ENCODE assay signal across 28 mouse cellular contexts in the genomic region with DNA sequence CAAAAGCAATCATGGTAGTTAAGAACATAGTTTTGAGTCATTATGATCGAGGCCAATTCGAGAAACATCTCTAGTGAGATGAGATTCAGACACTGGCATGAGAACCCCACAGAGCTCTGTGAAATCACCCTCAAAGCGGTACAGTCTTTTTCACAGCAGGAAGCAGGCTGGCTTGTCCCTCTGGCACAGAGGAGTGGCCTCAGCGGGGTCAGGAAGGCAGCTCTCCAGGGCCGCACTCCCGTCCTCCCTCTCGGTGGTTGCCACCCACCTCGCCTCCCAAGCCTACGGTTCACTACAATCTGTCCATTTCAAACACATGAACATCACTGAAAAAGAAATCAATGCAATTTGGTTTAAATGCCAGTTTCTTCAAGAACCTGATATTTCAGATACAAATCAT. TPM values are rescaled to one million over a fixed set of nuclear protein-coding genes. Genes with fewer than 3 reads are reported as not detected.
"Had no signal": no experiment of that assay in that cellular context is flagged by ENCODE, and none has a peak within 500 bp of the region (broad histone marks: within the 10 kb centered on the region; RNA-seq: fewer than 3 reads in every experiment).

No protein-coding gene starts in this region.

- H3K27ac ChIP-seq: gastrocnemius, adult 2 months; heart, embryonic 10.5 days; hindbrain, embryonic 10.5 days; hindbrain, embryonic 12.5 days; hindbrain, embryonic 14.5 days; layer of hippocampus, adult 2 months; left cerebral cortex, adult 2 months; limb, embryonic 10.5 days; limb, embryonic 12.5 days; liver, embryonic 13.5 days had no signal

- DNase-seq: gastrocnemius, adult 2 months; gastrocnemius, postnatal 10 days; gastrocnemius, postnatal 25 days; heart, adult 18-20 months; heart, postnatal 10 days; heart, postnatal 4 days; kidney, adult 18-20 months; kidney, adult 8-10 months; kidney, postnatal 10 days; kidney, postnatal 25 days; kidney, postnatal 4 days; liver; liver, embryonic 13.5 days; liver, postnatal 0 days had no signal

- H3K9ac ChIP-seq: heart, embryonic 12.5 days; hindbrain, embryonic 12.5 days; hindbrain, embryonic 14.5 days; limb, embryonic 12.5 days; liver, embryonic 13.5 days; liver, embryonic 15.5 days had no signal

- H3K4me3 ChIP-seq: gastrocnemius, adult 2 months; heart, embryonic 10.5 days; heart, embryonic 12.5 days; hindbrain, embryonic 10.5 days; hindbrain, embryonic 12.5 days; layer of hippocampus, adult 2 months; left cerebral cortex, adult 2 months; limb, embryonic 10.5 days; limb, embryonic 12.5 days; liver, embryonic 13.5 days; liver, embryonic 15.5 days had no signal

- H3K27me3 ChIP-seq: heart, embryonic 12.5 days; hindbrain, embryonic 12.5 days; limb, embryonic 12.5 days; liver, embryonic 13.5 days; liver, embryonic 15.5 days had no signal

- ATAC-seq: hindbrain, embryonic 16.5 days; inflammation-experienced regulatory T-cells, adult 6 months; intestine, embryonic 16.5 days; liver, postnatal 0 days had no signal

- H3K9me3 ChIP-seq: heart, embryonic 10.5 days; heart, embryonic 12.5 days; hindbrain, embryonic 10.5 days; hindbrain, embryonic 12.5 days; limb, embryonic 10.5 days; limb, embryonic 12.5 days; liver, embryonic 13.5 days; liver, embryonic 15.5 days had no signal

- H3K4me2 ChIP-seq: heart, embryonic 12.5 days; hindbrain, embryonic 12.5 days; hindbrain, embryonic 14.5 days; limb, embryonic 12.5 days; liver, embryonic 11.5 days; liver, embryonic 13.5 days; liver, embryonic 15.5 days had no signal

- H3K4me1 ChIP-seq: heart, embryonic 10.5 days; heart, embryonic 12.5 days; hindbrain, embryonic 10.5 days; hindbrain, embryonic 12.5 days; limb, embryonic 10.5 days; limb, embryonic 12.5 days had no signal

RNA-seq across cellular contexts. Expression of gene Plch2, which starts 17.8 kb away (rescaled TPM):
- polyA plus RNA-seq: inflammation-experienced regulatory T-cells, adult 6 months; liver, embryonic 15.5 days; liver, postnatal 0 days had no signal
